8 mouse cellular contexts compared by ENCODE assay signal in the genomic region with DNA sequence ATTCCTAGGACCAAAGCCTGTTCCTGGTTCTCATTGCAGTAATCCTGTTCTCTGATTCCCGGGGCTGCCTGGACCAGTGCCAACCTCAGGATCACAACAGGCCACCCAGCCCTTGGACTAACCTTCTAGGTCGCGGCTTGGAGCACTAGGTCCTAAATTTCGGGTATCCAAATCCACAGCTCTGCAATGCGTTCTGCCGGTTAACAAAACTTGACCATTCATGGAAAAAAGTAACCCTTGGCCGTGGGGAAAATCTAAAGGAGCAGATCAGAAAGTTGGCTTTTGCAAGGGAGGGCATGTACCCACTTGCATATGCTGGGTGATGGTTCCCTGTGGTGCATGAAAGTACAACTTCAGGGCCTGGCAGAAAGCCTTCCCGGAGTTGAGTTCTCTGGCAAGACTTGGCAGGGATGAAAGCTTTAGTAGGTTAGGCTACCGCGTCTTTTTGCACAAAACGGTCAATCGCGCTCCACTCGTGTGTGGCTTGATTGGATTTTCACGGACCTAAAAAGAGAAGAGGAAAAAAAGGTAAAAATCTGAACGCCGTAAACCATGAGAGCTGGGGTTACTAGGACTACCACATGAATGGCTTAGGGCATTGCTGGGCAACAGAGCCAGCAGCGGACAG. TPM values are rescaled to one million over a fixed set of nuclear protein-coding genes. Genes with fewer than 3 reads are reported as not detected.
A peak's percentile ranks its signal among the peaks of the same experiment; 100 is the strongest.
DNase-seq lines count a peak whose midpoint lies in the region; ATAC-seq and TF ChIP-seq lines count a peak whose summit lies in the region.

No protein-coding gene starts in this region.

- TF ChIP-seq CTCF in liver, adult 2 months (IDR thresholded peaks at IDR 0.05; ENCODE audit: low read depth, low read length): no peak
- no peak for TF ChIP-seq CTCF in midbrain, postnatal 0 days (IDR thresholded peaks at IDR 0.05)

- H3K4me2 ChIP-seq in midbrain, postnatal 0 days (ENCODE audit: low read depth, low read length, poor library complexity, severe bottlenecking): peak overlapping the region; percentile 93

- peak; percentile 25; the same call in 1 of the 2 replicates for ATAC-seq in midbrain, postnatal 0 days (ENCODE audit: low FRiP score)

- 22% methylated on average over 18 of the region's 18 CpGs for WGBS in embryonic facial prominence, embryonic 10.5 days
- WGBS in liver, adult 2 months: 19% methylated on average over 18 of the region's 18 CpGs
- WGBS in midbrain, postnatal 0 days: 11% methylated on average over 18 of the region's 18 CpGs

- DNase-seq in 3134 (ENCODE audit: extremely low read depth, insufficient read length, low spot score) (peak; percentile 36), NIH3T3 (ENCODE audit: low read depth) (peak; percentile 40)
- DNase-seq in embryonic facial prominence, embryonic 10.5 days (ENCODE audit: low spot score): peak; percentile 46
- DNase-seq in heart, adult 18-20 months: peak; percentile 48 to 68
- peak; percentile 49 to 65 for DNase-seq in kidney, adult 8-10 months
- DNase-seq in liver, adult 2 months (ENCODE audit: extremely low read depth, low read depth, low spot score): peak; percentile 30
- peak; percentile 63 for DNase-seq in midbrain, postnatal 0 days (ENCODE audit: low spot score)
- peak; percentile 16 to 44 for DNase-seq in urinary bladder, postnatal 36 days (ENCODE audit: low spot score in 2 of 2)

- H3K9me3 ChIP-seq in embryonic facial prominence, embryonic 10.5 days: no peaks in the 10 kb centered on the region
- H3K9me3 ChIP-seq in midbrain, postnatal 0 days (ENCODE audit: low read length): no peaks in the 10 kb centered on the region

- no peaks in the 10 kb centered on the region for H3K79me2 ChIP-seq in liver, adult 2 months (ENCODE audit: control insufficient read depth, insufficient read depth, low read length)

- peak overlapping the region; percentile 89 for H3K27ac ChIP-seq in embryonic facial prominence, embryonic 10.5 days (replicated peaks)
- H3K27ac ChIP-seq in liver, adult 2 months (replicated peaks; ENCODE audit: insufficient read depth, low read depth, low read length): no peak overlapping the region
- H3K27ac ChIP-seq in midbrain, postnatal 0 days (ENCODE audit: low read depth, low read length): peak overlapping the region; percentile 77

- peak overlapping the region; percentile 85 for H3K9ac ChIP-seq in liver, adult 2 months (ENCODE audit: low read depth, low read length)
- peak overlapping the region; percentile 87 for H3K9ac ChIP-seq in midbrain, postnatal 0 days (replicated peaks; ENCODE audit: low read length, poor library complexity, severe bottlenecking)

- no peak for TF ChIP-seq POLR2A in liver, adult 2 months (IDR thresholded peaks at IDR 0.05; ENCODE audit: extremely low read depth, insufficient read depth, low read length)

- peaks cover 36% of the 10 kb centered on the region for H3K4me1 ChIP-seq in embryonic facial prominence, embryonic 10.5 days
- peaks cover 8% of the 10 kb centered on the region for H3K4me1 ChIP-seq in liver, adult 2 months (ENCODE audit: control insufficient read depth, insufficient read depth, low read length)
- H3K4me1 ChIP-seq in midbrain, postnatal 0 days (ENCODE audit: insufficient read depth, low read length): peaks cover 6% of the 10 kb centered on the region; the same call in 1 of the 2 replicates

- peak overlapping the region; percentile 75 for H3K4me3 ChIP-seq in embryonic facial prominence, embryonic 10.5 days
- peak overlapping the region; percentile 77 for H3K4me3 ChIP-seq in liver, adult 2 months (ENCODE audit: insufficient read depth, low read depth, low read length)
- peak overlapping the region; percentile 49 for H3K4me3 ChIP-seq in midbrain, postnatal 0 days (ENCODE audit: low read depth, low read length)

- 0 out of 2 replicates have a peak, but pooled peaks cover 3% of the 10 kb centered on the region for H3K27me3 ChIP-seq in embryonic facial prominence, embryonic 10.5 days (replicated peaks; ENCODE audit: low read depth, poor library complexity, severe bottlenecking)
- H3K27me3 ChIP-seq in liver, adult 2 months (ENCODE audit: control insufficient read depth, insufficient read depth, low read length): no peaks in the 10 kb centered on the region
- no peaks in the 10 kb centered on the region for H3K27me3 ChIP-seq in midbrain, postnatal 0 days (ENCODE audit: insufficient read depth, low read length)

- peaks cover 6% of the 10 kb centered on the region for H3K36me3 ChIP-seq in embryonic facial prominence, embryonic 10.5 days (replicated peaks)
- H3K36me3 ChIP-seq in liver, adult 2 months (ENCODE audit: control insufficient read depth, insufficient read depth, low read length): peaks cover 2% of the 10 kb centered on the region; the same call in 1 of the 2 replicates
- H3K36me3 ChIP-seq in midbrain, postnatal 0 days (ENCODE audit: insufficient read depth, low read length): no peaks in the 10 kb centered on the region

RNA-seq across cellular contexts. Expression of a gene that starts 1.1 kb away (rescaled TPM):
- polyA plus RNA-seq in embryonic facial prominence, embryonic 10.5 days (2016; fragmentation: Nextera tagmentation; extraction: Ambion mirVana): 9.3 and 10.5 TPM in 2 replicates
- total RNA-seq in heart, adult 18-20 months (2021): 10 to 100 TPM; 12.8 TPM
- total RNA-seq in liver, adult 2 months (2014; rRNA removed): 3.3 and 3.9 TPM in 2 replicates
- polyA plus RNA-seq in liver, adult 2 months (2012; rRNA removed): 1.1 and 2.0 TPM in 2 replicates
- total RNA-seq in midbrain, postnatal 0 days (2014; rRNA removed): 25.2 and 25.8 TPM in 2 replicates
- 9.9 and 11.7 TPM in 2 replicates for polyA plus RNA-seq in midbrain, postnatal 0 days (2015; fragmentation: Nextera tagmentation; extraction: Ambion mirVana)

RNA-seq across cellular contexts. Expression of a gene that starts 31.1 kb away (rescaled TPM):
- polyA plus RNA-seq in embryonic facial prominence, embryonic 10.5 days (2016; fragmentation: Nextera tagmentation; extraction: Ambion mirVana): 26.6 and 30.1 TPM in 2 replicates
- total RNA-seq in heart, adult 18-20 months (2021): 10 to 100 TPM; 38.2 to 40.5 TPM
- 17.6 and 18.0 TPM in 2 replicates for total RNA-seq in liver, adult 2 months (2014; rRNA removed)
- 1.6 and 1.8 TPM in 2 replicates for polyA plus RNA-seq in liver, adult 2 months (2012; rRNA removed)
- total RNA-seq in midbrain, postnatal 0 days (2014; rRNA removed): 23.4 and 26.2 TPM in 2 replicates
- polyA plus RNA-seq in midbrain, postnatal 0 days (2015; fragmentation: Nextera tagmentation; extraction: Ambion mirVana): 44.1 and 51.4 TPM in 2 replicates

RNA-seq across cellular contexts. Expression of a gene that starts 57.6 kb away (rescaled TPM):
- polyA plus RNA-seq in embryonic facial prominence, embryonic 10.5 days (2016; fragmentation: Nextera tagmentation; extraction: Ambion mirVana): 83.7 and 88.7 TPM in 2 replicates
- total RNA-seq in heart, adult 18-20 months (2021): 10 to 100 TPM; 55.0 to 62.2 TPM
- total RNA-seq in liver, adult 2 months (2014; rRNA removed): 33.6 and 38.0 TPM in 2 replicates
- polyA plus RNA-seq in liver, adult 2 months (2012; rRNA removed): 6.6 and 7.3 TPM in 2 replicates
- total RNA-seq in midbrain, postnatal 0 days (2014; rRNA removed): 54.5 and 68.1 TPM in 2 replicates
- 63.9 and 68.1 TPM in 2 replicates for polyA plus RNA-seq in midbrain, postnatal 0 days (2015; fragmentation: Nextera tagmentation; extraction: Ambion mirVana)
